Mouse (Mus musculus): ENCODE data around the gene Nos3. TPM values are rescaled to one million over a fixed set of nuclear protein-coding genes. Genes with fewer than 3 reads are reported as not detected.

Gene Nos3
- polyA plus RNA-seq, 1 experiment, result 0.92 TPM

- H3K27me3 ChIP-seq (ENCODE audit: control insufficient read depth, insufficient read depth, insufficient read length), result no peaks in the 10 kb centered on the region
- TF ChIP-seq MYOG (IDR thresholded peaks at IDR 0.05; ENCODE audit: control insufficient read depth in 1 of 3, insufficient read depth in 1 of 3, insufficient read length in 2 of 3, low read depth in 2 of 3), result no peak
- TF ChIP-seq POLR2A (IDR thresholded peaks at IDR 0.05; ENCODE audit: insufficient read length, low read depth), result no peak
- TF ChIP-seq TCF3 (IDR thresholded peaks at IDR 0.05; ENCODE audit: insufficient read length, low read depth), result no peak
- TF ChIP-seq MYOD1 (IDR thresholded peaks at IDR 0.05; ENCODE audit: control insufficient read depth in 1 of 3, insufficient read length in 2 of 3, low read depth in 2 of 3), result no peak
- TF ChIP-seq USF1 (IDR thresholded peaks at IDR 0.05; ENCODE audit: low read depth), result no peak
- TF ChIP-seq REST (IDR thresholded peaks at IDR 0.05; ENCODE audit: insufficient read depth, insufficient read length), result no peak
- no peak for TF ChIP-seq CEBPB (IDR thresholded peaks at IDR 0.05; ENCODE audit: insufficient read depth, poor library complexity, severe bottlenecking)
- TF ChIP-seq E2F4 (IDR thresholded peaks at IDR 0.05; ENCODE audit: insufficient read depth), result no peak
- no peak for TF ChIP-seq MAX (IDR thresholded peaks at IDR 0.05; ENCODE audit: low read depth)
- no peak for TF ChIP-seq SRF (IDR thresholded peaks at IDR 0.05; ENCODE audit: control insufficient read depth, insufficient read length, low read depth)
- TF ChIP-seq POLR2AphosphoS2 (IDR thresholded peaks at IDR 0.05; ENCODE audit: insufficient read length, low read depth), result no peak
- TF ChIP-seq TCF12 (IDR thresholded peaks at IDR 0.05; ENCODE audit: insufficient read depth, poor library complexity, severe bottlenecking), result no peak
- no peak overlapping the region for H3K4me3 ChIP-seq
- no peak overlapping the region for H3K4me2 ChIP-seq (ENCODE audit: low read depth)
- H3ac ChIP-seq (ENCODE audit: control insufficient read depth, insufficient read length), result no peak overlapping the region
- no peaks in the 10 kb centered on the region for H3K36me3 ChIP-seq (ENCODE audit: control insufficient read depth, insufficient read depth)
- H3K79me2 ChIP-seq (ENCODE audit: control insufficient read depth, insufficient read depth), result no peaks in the 10 kb centered on the region
Measured at GRCm38 (mm10) chr5:24321711-24322682, 42.6 kb upstream of the Nos3 start.

- TF ChIP-seq POLR2AphosphoS2 (IDR thresholded peaks at IDR 0.05; ENCODE audit: insufficient read length, low read depth) (no peak), SRF (IDR thresholded peaks at IDR 0.05; ENCODE audit: control insufficient read depth, insufficient read length, low read depth) (no peak), E2F4 (IDR thresholded peaks at IDR 0.05; ENCODE audit: insufficient read depth) (no peak), REST (IDR thresholded peaks at IDR 0.05; ENCODE audit: insufficient read depth, insufficient read length) (no peak), MYOG (IDR thresholded peaks at IDR 0.05; ENCODE audit: control insufficient read depth in 1 of 3, insufficient read depth in 1 of 3, insufficient read length in 2 of 3, low read depth in 2 of 3) (no peak), CEBPB (IDR thresholded peaks at IDR 0.05; ENCODE audit: insufficient read depth, poor library complexity, severe bottlenecking) (no peak), TCF3 (IDR thresholded peaks at IDR 0.05; ENCODE audit: insufficient read length, low read depth) (no peak), MYOD1 (IDR thresholded peaks at IDR 0.05; ENCODE audit: control insufficient read depth in 1 of 3, insufficient read length in 2 of 3, low read depth in 2 of 3) (no peak), USF1 (IDR thresholded peaks at IDR 0.05; ENCODE audit: low read depth) (no peak), MAX (IDR thresholded peaks at IDR 0.05; ENCODE audit: low read depth) (no peak), POLR2A (IDR thresholded peaks at IDR 0.05; ENCODE audit: insufficient read length, low read depth) (no peak), TCF12 (IDR thresholded peaks at IDR 0.05; ENCODE audit: insufficient read depth, poor library complexity, severe bottlenecking) (no peak)
- Histone ChIP-seq H3K4me3 (no peak overlapping the region), H3ac (ENCODE audit: control insufficient read depth, insufficient read length) (no peak overlapping the region), H3K4me2 (ENCODE audit: low read depth) (no peak overlapping the region), H3K27me3 (ENCODE audit: control insufficient read depth, insufficient read depth, insufficient read length) (no peaks in the 10 kb centered on the region), H3K36me3 (ENCODE audit: control insufficient read depth, insufficient read depth) (no peaks in the 10 kb centered on the region), H3K79me2 (ENCODE audit: control insufficient read depth, insufficient read depth) (no peaks in the 10 kb centered on the region)
Measured at GRCm38 (mm10) chr5:24325251-24325650, 39.4 kb upstream of the Nos3 start.

GRCm38 (mm10) chr5:24326166-24326841 lies 38.3 kb upstream of the Nos3 start:
- Histone ChIP-seq H3K27me3 (ENCODE audit: control insufficient read depth, insufficient read depth, insufficient read length) (no peaks in the 10 kb centered on the region), H3ac (ENCODE audit: control insufficient read depth, insufficient read length) (no peak overlapping the region), H3K4me3 (no peak overlapping the region), H3K4me2 (ENCODE audit: low read depth) (no peak overlapping the region), H3K36me3 (ENCODE audit: control insufficient read depth, insufficient read depth) (no peaks in the 10 kb centered on the region), H3K79me2 (ENCODE audit: control insufficient read depth, insufficient read depth) (no peaks in the 10 kb centered on the region)
- no peak for TF ChIP-seq USF1 (IDR thresholded peaks at IDR 0.05; ENCODE audit: low read depth)
- no peak for TF ChIP-seq POLR2A (IDR thresholded peaks at IDR 0.05; ENCODE audit: insufficient read length, low read depth)
- no peak for TF ChIP-seq MAX (IDR thresholded peaks at IDR 0.05; ENCODE audit: low read depth)
- no peak for TF ChIP-seq MYOG (IDR thresholded peaks at IDR 0.05; ENCODE audit: control insufficient read depth in 1 of 3, insufficient read depth in 1 of 3, insufficient read length in 2 of 3, low read depth in 2 of 3)
- TF ChIP-seq SRF (IDR thresholded peaks at IDR 0.05; ENCODE audit: control insufficient read depth, insufficient read length, low read depth), result no peak
- TF ChIP-seq REST (IDR thresholded peaks at IDR 0.05; ENCODE audit: insufficient read depth, insufficient read length), result no peak
- TF ChIP-seq TCF3 (IDR thresholded peaks at IDR 0.05; ENCODE audit: insufficient read length, low read depth), result no peak
- TF ChIP-seq MYOD1 (IDR thresholded peaks at IDR 0.05; ENCODE audit: control insufficient read depth in 1 of 3, insufficient read length in 2 of 3, low read depth in 2 of 3), result no peak

- Histone ChIP-seq H3K4me3 (no peak overlapping the region), H3K27me3 (ENCODE audit: control insufficient read depth, insufficient read depth, insufficient read length) (no peaks in the 10 kb centered on the region), H3K4me2 (ENCODE audit: low read depth) (no peak overlapping the region), H3ac (ENCODE audit: control insufficient read depth, insufficient read length) (no peak overlapping the region), H3K79me2 (ENCODE audit: control insufficient read depth, insufficient read depth) (no peaks in the 10 kb centered on the region), H3K36me3 (ENCODE audit: control insufficient read depth, insufficient read depth) (no peaks in the 10 kb centered on the region)
- TF ChIP-seq E2F4 (IDR thresholded peaks at IDR 0.05; ENCODE audit: insufficient read depth) (no peak), CEBPB (IDR thresholded peaks at IDR 0.05; ENCODE audit: insufficient read depth, poor library complexity, severe bottlenecking) (0 out of 2 replicates have a peak, but pooled peaks have one; percentile 20), TCF3 (IDR thresholded peaks at IDR 0.05; ENCODE audit: insufficient read length, low read depth) (no peak), SRF (IDR thresholded peaks at IDR 0.05; ENCODE audit: control insufficient read depth, insufficient read length, low read depth) (no peak)
Measured at GRCm38 (mm10) chr5:24326842-24327417, 37.7 kb upstream of the Nos3 start.
